Mouse (Mus musculus): ENCODE results near the gene Nbeal2.
"Not testable (repeated sequence)": the region's sequence is repeated elsewhere in the genome, so short reads cannot be mapped to it uniquely, and the experiment has no call there.

- TF ChIP-seq CTCF (IDR thresholded peaks at IDR 0.05; ENCODE audit: low read depth); EP300 (optimal IDR thresholded peaks at IDR 0.05): not testable (repeated sequence)
Measured at GRCm38 (mm10) chr9:110682697-110683096, 28.7 kb upstream of the Nbeal2 start.
